Comparison of ENCODE assay signal across 17 mouse cellular contexts in the genomic region with DNA sequence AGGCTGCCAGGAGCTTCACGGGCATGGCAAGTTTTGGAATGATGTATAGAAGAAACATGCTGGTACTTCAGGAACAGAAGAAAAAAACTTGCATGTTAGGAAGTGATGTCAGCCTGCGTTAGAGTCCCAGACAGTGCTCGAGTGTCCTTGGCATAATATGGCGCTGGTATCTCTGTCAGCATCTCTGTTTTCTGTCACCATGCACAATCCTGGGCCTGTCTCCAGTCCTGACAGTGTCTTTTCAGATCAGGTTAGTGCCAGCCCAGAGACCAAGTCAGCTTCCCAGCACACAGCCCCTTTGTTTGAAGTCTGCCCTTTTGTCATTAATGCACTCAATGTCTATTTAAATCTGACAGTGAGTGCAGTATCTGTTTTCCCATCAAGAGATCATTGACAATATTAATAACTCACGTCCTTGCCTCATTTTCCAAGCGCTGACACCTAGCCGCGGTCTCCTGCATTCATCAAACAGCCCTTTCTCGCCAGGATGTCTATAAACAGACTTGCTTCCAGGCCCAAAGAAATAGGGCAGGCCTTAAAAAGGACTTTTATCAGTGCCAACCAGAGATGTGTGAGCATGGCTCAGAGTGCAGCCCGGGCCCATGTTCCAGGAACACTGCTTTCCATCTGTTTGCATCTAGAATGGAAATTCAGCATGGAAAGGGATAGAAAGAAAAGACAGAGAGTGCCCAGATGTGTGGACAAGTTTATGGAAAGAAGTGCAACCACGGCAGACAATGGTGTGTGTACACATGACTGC.
DNase-seq lines count a peak whose midpoint lies in the region; ATAC-seq and TF ChIP-seq lines count a peak whose summit lies in the region.
"Had no signal": no experiment of that assay in that cellular context is flagged by ENCODE, and none has a peak within 500 bp of the region (broad histone marks: within the 10 kb centered on the region; RNA-seq: fewer than 3 reads in every experiment).

No protein-coding gene starts in this region.

- no peaks in the 10 kb centered on the region for H3K36me3 ChIP-seq in hindbrain, embryonic 15.5 days

- intact Hi-C loops in left cerebral cortex, postnatal 36 days (cut with DNase I) = no loop called here

- H3K4me1 ChIP-seq in cerebellum, adult 2 months (ENCODE audit: control insufficient read depth, insufficient read depth, low read length) = peaks cover 8% of the 10 kb centered on the region; the same call in 1 of the 2 replicates
- 0 out of 2 replicates have a peak, but pooled peaks cover 2% of the 10 kb centered on the region for H3K4me1 ChIP-seq in hindbrain, embryonic 15.5 days (replicated peaks)
- H3K4me1 ChIP-seq: megakaryocyte, embryonic 14.5 days had no signal

- TF ChIP-seq POLR2A in cerebellum, adult 2 months (IDR thresholded peaks at IDR 0.05; ENCODE audit: borderline replicate concordance, insufficient read depth, low read length) = no peak

- no peaks in the 10 kb centered on the region for H3K9me3 ChIP-seq in hindbrain, embryonic 15.5 days
- H3K9me3 ChIP-seq: megakaryocyte, embryonic 14.5 days had no signal

- H3K4me2 ChIP-seq in hindbrain, embryonic 15.5 days = no peak overlapping the region
- H3K4me2 ChIP-seq: lung, embryonic 14.5 days had no signal

- 31% methylated on average over 11 of the region's 11 CpGs for WGBS in cerebellum, adult 2 months
- WGBS in hindbrain, embryonic 15.5 days = 47% methylated on average over 11 of the region's 11 CpGs

- no peak for TF ChIP-seq CTCF in cerebellum, adult 2 months (IDR thresholded peaks at IDR 0.05; ENCODE audit: borderline replicate concordance, insufficient read depth, low read depth, low read length)

- peak; percentile 17 to 43 for DNase-seq in cerebellum, adult 2 months
- DNase-seq in cerebellum, adult 11-12 months = no peak
- peak; percentile 6 for DNase-seq in left cerebral cortex, adult 11 months (ENCODE audit: low spot score)
- DNase-seq in left cerebral cortex, postnatal 36 days (ENCODE audit: low spot score in 2 of 2) = no peak
- DNase-seq in brain, adult 2 months (ENCODE audit: low read depth, low spot score) = peak; percentile 64
- no peak for DNase-seq in ovary, postnatal 36 days (ENCODE audit: low spot score)
- DNase-seq in thymus, adult 18-20 months = no peak
- DNase-seq: adrenal gland, postnatal 36 days; gastrocnemius, postnatal 14 days; liver; lung, embryonic 14.5 days; right cerebral cortex, postnatal 14 days; thymus, postnatal 14 days had no signal

- peak; percentile 80; the same call in 1 of the 2 replicates for ATAC-seq in hindbrain, embryonic 15.5 days (ENCODE audit: low FRiP score, low read depth)
- ATAC-seq: inflammation-experienced regulatory T-cells, adult 6 months had no signal

- H3K27ac ChIP-seq in cerebellum, adult 2 months (ENCODE audit: insufficient read depth, low read length) = no peak overlapping the region
- no peak overlapping the region for H3K27ac ChIP-seq in hindbrain, embryonic 15.5 days (replicated peaks)

- no peak overlapping the region for H3K4me3 ChIP-seq in cerebellum, adult 2 months (replicated peaks; ENCODE audit: insufficient read depth, low read depth, low read length)
- H3K4me3 ChIP-seq in hindbrain, embryonic 15.5 days = no peak overlapping the region
- H3K4me3 ChIP-seq: erythroblast, embryonic 14.5 days; megakaryocyte, embryonic 14.5 days had no signal

- H3K27me3 ChIP-seq in cerebellum, adult 2 months (ENCODE audit: control insufficient read depth, insufficient read depth, low read length) = no peaks in the 10 kb centered on the region
- H3K27me3 ChIP-seq in hindbrain, embryonic 15.5 days = no peaks in the 10 kb centered on the region
- H3K27me3 ChIP-seq: megakaryocyte, embryonic 14.5 days had no signal

- H3K9ac ChIP-seq in hindbrain, embryonic 15.5 days = no peak overlapping the region
- H3K9ac ChIP-seq: lung, embryonic 14.5 days had no signal

Comparison
In these comparisons a context has a peak if more than half of its experiments do, and no peak if none do; other contexts are left out.
1. DNase-seq: peak in cerebellum, adult 2 months (2 of 2), left cerebral cortex, adult 11 months (single experiment) and brain, adult 2 months (single experiment); none in cerebellum, adult 11-12 months (single experiment), left cerebral cortex, postnatal 36 days (0 of 2), ovary, postnatal 36 days (single experiment) and thymus, adult 18-20 months (0 of 2).